Mouse (Mus musculus): ENCODE results near the gene Fcor.

Fcor gene

DNA sequence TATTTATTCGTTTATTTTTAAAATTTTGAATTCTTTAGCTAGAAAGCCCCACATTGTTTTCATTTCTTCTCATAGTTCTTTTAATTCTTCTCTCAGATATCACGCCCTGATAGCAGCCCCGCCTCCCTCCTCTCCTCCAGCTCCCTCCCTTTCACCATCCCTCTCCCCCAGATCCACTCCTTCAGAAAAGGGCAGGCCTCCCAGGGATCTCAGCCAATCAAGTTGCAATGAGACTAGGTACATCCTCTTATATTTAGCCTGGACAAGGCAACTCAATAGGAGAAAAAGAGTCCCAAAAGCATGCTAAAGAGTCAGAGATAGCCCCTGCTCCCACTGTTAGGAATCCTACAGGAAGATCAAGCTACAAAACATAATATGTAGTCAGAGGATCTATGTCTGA, 2.5 kb upstream of the Fcor start:
- peak; percentile 55 for DNase-seq

DNA sequence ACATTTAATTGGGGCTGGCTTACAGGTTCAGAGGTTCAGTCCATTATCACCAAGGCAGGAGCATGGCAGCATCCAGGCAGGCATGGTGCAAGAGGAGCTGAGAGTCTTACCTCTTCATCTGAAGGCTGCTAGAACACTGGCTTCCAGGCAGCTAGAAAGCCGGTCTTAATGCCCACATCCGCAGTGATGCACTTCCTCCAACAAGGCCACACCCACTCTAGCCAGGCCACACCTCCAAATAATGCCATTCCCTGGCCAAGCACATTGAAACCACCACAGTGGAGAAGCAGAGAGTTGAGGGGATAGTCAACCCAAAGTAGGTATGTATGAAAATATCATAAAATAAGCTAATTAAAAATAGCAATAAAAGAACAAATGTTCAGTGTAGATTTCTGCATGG, 1.8 kb downstream of the Fcor start:
- no peak for DNase-seq

DNA sequence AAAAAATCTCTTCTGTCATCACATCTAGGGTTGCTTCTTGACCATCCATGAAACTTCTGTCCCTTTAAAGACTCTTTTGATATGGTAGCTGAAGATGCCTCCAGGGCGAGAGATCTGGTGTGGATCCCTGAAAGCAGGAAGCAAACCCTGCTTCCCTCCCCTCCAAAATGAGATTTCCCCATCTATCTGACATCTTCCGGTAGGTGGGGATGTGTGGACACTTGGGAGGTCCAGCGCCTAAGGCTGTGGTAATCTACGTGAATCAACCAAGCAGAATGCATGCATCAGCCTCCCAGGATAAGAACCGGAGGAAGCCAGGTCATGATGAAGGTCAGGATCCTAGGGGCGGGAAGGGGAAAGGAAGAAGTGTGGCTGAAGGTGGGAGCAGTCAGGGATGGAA, 6.7 kb downstream of the Fcor start, which contains the start of gene Mcemp1:
Mcemp1 (plus strand) TSS at position 248 of the 400 bp plus-strand sequence.
- no peak for DNase-seq

DNA sequence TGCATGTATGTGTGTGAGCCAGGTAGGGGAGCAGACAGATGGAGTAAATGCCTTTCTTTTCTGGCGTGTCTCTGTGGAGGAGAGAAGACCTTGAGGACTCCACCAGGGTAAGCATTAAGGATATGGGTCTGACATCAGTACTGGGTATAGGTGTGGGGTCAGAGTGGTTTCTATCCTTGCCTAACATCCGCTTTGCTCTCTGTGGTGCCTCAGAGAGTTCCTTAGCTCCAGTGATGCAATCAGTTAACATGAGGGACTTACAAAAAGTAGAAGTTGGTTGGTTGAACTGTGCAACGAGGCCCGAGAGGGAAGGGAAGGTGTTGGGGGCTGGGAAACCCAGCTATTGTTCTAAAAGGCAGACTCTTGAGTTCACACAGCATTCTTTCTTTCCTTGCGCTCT, 7.8 kb downstream of the Fcor start:
- DNase-seq: no peak

DNA sequence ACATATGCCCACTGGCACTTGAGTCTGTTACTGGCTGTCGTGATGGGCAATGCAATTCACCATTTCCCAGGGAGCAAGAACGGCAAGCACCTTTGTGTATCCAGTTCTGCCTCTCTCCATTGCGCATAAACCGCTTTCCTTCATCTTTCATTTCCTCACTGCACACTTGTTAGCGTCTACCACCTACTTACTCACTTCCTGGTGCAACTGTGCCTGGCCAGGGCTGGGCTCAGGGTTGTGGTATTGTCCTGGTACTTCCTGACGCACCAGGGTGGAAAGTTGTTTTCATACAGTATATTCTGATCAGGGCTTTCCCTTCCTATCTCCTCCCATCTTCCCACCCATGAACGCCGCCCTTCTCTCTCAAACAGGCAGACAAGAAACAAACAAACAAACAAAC, 11.3 kb downstream of the Fcor start:
- DNase-seq: no peak

DNA sequence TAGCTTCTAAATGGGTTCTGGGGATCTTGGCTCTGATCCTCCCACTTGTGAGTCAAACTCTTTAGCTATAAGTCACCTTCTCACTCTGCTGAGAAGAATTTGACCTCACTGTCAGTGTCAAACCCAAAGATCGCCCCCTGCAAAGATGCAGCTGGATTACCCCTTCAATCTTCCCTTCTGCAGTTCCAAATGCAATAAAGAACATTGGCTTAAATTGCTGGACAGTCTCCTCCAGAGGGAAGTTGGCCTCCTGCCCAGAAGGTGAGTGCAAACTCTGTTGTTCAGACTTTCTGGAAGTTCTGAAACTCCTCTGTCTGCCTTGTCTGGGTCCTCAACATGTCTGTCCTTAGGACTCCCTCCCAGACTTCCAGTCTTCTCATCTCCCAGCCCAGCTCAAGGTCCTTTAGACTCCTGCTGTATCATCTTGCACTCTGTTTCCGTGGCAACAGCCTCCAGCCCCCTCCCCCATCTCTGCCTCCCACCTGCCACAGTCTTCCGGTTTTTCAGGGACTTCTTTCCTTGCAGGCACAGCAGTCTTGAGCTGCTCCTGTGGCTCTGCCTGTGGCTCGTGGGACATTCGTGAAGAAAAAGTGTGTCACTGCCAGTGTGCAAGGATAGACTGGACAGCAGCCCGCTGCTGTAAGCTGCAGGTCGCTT, 15.3 kb downstream of the Fcor start:
- no peak for DNase-seq

DNA sequence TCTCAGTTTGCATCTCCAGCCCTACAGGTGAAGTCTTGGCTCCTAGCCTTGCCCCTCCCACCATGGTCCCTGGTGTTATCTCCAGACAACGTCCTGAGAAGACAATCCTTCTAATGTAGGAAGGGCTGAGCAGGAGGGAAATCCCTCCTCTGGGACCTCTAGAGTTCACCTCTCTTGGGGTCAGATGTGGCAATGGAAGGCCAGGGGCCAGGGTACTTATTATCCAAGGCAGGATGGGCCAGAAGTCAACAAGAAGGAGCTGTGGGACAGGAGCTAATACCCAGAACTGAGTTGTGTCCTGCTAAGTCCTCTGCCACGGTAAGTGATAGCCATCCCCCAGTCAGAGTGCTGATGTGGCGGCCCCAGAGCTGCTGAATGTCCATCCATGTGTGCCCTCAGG, 16.6 kb downstream of the Fcor start, which contains the start of gene Retn:
Retn (plus strand) TSS at position 245 of the 400 bp plus-strand sequence.
- DNase-seq: no peak

DNA sequence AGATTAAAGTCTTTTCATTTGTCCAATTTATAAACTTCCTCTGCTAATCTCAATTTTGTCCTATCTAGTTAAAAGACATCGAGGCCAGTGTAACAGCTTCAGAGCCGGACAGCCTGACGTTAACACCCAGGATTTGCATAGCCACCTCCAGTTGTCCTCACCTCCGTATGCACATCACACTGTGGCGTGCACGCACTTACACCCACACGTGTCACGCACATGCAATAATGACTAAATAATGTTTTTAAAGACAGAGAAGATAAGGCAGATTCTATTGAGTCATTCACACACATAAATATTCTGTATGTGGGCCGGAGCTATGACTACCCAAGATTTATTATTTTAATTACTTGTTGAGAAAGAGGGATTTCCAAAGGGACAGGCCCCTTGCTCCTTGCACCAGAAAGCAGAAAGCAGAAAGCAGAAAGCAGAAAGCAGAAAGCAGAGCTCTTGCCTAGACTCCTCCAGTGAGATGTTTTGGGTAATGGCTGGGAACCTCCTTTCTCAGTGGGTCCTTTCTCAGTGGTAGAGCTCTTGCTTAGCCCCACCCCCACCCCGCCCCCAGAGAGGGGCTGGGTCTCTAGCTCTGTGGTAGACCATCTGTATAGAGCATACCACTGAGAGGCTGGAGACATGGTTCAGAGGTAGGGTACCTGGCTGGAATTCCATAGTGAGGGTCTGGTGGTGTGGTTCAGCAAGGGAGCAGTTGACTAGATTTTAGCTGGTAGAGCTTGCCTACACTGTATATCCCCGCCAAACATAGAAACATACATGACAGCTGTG, 17.2 kb downstream of the Fcor start:
- DNase-seq: no peak

DNA sequence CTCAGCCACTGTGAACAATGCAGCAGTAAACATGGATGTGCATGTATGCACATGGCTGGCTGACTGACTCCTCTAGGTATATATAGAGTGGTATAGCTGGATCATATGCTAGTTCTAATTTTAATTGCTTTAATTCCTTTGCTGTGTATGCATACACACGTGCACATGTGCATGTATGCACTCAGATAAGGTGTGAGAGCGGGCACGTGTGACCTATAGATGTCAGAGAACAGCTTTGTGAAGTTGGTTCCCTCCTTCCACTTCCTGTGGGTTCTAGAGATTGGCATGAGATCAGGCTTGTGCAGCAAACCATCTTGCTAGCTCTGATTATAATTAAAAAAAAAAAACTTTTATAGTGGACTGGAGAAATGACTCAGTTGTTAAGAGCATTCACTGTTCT, 19.3 kb downstream of the Fcor start:
- DNase-seq: no peak

DNA sequence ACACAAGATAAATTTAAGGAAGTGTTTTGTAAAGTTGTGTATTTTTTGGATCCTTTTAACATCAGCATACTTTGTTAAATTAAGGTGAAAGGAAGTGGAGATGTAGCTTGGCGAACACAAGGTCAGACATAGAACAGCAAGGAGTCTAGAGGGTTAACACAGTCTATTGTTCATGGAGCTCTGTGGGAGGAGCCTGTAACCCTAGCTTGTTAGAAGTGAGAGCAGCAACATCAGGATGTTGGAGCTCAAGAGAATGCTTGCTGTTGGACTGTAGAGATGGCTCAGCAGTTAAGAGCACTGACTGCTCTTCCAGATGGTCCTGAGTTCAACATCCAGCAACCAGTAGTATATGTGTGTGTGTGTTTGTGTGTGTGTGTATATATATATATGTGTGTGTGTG, 23.2 kb downstream of the Fcor start:
- no peak for DNase-seq

DNA sequence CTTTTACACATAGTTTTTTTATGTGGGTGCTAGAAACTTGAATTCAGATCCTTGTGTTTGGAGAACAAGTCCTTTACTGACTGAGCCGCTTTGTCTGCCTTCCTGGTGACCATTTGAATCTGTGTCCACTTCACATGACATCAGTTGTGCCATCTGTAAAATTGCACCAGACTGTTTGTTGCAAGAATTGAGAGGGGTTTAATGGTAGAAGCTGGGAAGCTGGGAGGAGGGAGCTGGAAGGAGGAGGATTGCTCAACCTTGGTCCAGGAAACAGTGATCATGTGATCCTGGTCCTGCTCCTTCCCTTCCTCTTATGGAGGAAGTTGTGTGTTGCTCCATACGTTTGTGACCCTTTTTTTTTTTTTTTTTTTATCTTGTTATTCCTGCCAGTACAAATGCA, 23.9 kb downstream of the Fcor start:
- DNase-seq: no peak

DNA sequence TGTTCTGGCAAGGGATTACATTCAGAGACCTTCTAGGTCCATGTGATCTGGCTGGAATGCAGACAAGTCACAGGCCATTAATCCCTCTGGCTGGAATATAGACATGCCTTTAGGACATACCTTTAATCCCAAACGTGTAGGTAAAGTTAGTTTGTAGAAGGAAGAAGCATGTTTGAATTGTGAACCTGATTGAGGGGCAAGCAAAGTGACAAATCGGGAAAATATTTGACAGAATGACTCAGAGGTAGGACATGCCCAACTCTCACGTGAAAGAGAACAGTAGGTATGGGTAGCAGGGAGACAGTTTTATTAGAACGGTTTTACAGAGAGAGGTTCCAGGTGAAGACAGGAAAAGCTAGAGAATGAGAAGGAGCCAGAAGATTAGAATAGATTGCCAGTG, 24.6 kb downstream of the Fcor start:
- no peak for DNase-seq

DNA sequence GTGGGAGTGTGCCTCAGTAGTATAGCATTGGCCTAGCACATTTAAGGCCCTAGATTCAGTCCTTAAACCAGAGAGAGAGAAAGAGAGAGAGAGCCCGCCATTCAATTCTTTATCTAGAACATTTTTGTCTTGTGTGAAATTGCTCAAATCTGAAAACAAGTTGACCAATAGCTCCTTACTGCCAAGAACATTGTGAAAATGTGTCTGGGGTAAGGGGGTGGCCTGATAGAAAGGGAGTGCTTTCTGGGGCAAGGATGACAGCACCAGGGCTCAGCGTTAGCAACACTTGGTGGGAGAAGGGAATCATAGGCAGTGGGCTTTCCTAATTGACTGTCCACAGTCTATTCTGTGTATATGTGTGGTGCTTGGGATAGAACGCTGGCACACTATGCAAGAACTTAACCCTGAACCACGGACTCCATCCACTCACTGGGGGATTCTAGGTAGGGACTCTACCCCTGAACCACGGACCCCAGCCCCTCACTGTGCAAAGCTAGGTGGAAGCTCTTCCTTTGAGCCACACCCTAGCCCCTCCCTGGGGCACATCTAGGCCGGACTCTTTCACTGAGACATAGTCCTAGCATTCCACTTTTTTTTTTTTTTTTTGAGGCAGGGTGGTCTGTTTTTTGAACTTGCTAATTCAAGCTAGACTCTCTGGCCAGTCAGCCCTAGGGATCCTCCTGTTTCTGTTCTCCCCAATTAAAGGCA, 25.2 kb downstream of the Fcor start:
- no peak for DNase-seq

DNA sequence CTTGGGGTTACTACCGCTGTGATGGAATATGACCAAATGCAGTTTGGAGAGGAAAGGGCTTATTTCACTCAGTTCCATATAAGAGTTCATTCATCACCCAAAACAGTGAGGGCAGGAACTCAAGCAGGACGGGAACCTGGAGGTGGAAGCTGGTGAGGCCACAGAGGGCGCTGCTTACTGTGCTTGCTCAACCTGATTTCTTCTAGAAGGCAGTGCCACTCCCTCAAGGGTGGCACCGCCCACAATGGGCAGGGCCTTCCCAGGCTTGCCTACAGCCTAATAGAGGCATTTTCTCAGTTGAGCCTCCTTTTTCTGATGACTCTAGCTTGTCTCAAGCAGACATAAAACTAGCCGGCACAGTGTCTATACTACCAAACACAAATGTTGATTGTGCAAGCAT, 26.4 kb downstream of the Fcor start:
- peak; percentile 92 for DNase-seq

DNA sequence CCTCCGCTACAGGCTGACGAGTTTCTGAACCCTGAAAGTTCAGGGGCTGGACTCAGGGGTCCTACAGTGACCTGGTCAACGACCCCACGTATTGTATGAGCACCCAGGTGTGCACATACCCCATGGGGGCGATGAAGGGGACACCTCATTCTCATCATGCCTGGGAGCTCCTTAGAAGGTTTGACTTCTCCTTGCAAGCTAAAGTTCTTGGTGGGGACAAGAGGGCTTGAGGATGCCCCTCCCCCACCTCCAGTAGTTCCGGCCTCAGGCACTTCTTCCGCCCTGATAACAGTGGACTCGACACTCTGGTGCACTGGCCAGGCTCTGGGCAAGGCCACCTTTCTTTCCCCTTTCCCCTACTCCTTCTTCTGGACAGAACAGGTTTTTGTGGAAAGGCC, 40.7 kb downstream of the Fcor start:
- peak; percentile 88 for DNase-seq

DNA sequence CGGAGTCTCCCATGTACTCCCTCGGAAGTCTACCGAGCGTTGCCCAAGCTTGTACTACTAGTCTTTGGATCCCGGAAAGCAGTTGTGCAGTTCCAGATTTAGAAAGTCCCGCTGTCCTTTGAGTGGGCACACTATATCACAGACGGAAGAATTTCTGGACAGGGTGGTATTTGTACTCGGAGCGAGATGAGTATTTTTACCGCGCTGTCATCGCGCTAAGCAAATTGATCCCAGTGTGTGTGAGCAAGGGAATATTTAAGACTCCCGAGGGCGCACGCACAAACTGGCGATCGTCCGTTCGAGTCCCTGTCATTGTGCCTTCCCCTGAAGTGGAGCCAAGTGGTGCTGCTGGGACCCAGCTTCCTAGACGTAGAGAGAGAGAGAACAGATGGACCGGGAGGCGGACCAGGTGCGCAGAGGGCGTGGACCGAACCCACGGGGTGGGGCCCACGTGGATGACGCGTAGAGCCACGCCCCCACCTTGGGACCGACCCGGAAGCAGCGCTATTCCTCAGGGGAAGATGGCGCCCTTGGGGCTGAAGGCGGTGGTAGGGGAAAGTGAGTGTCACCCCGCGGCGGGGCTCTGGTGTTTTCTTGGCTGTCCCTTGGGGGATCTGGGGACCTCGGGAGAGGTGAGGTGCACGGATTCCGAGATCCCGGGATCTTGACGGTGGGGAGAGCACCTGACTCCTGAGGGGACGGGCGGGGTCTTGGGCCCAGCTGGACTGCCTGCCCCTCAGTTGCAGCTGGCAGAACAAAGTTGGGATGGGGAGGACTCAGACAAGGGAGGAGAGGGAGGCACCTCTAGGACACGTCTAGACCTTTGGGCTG, 41.3 kb downstream of the Fcor start, which contains the start of gene Stxbp2:
Stxbp2 (plus strand) TSS at position 309 of the 831 bp plus-strand sequence.
- DNase-seq: peak; percentile 94

DNA sequence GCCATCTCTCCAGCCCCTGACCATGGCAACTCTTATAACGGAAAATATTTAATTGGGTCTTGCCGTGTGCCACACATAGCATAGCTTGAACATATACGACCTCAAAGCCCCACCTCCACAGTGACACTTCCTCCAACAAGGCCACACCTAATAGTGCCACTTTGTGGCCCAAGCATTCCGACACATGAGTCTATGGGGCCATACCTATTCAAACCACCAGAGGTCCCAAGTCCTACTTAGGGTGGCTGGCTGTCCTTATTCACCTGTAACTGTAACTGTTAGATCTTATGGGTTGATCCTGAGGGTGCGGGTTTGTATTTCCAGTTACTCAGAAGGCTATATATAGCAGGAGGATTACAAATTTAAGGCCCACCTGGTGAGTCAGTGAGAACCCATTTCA, 44.1 kb downstream of the Fcor start:
- DNase-seq: no peak

DNA sequence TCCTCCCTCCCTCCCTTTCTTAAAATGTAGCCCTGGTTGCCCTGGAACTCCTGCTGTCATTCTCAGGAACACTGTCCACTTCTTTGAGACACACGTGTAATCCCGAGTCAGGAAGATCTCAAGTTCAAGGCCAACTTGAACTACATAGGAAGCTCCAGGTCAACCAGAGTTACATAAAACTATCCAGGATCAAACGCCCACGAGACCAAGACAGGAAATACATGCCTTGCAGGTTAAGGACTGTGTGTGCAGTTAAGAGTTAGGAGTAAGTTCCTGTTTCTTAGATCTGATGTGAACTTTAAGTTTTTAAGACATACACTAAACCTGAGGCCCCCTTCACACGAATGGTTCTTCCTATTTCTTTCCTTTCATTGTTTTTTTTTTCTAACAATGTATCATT, 45.2 kb downstream of the Fcor start:
- DNase-seq: no peak

DNA sequence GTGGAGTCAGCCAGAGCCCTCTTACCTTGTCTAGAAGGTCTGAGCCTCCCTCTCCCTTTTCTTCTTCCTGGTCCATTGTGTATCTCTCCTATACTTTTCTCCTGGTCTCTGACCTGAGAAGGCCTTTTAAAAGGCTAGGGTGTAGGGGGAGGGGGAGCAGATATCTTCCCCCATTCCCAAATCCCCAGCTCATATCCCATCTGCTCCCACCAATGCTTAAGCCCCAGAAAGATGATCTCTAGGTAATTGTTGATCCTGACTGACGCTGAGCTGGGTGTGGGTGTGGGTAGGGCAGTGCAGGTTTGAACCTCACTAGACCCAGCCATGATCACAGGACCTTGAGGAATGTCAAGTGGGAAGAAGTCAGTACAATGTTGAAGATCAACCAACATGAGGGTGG, 46.7 kb downstream of the Fcor start, which contains the start of gene Pcp2:
Pcp2 (minus strand) TSS at position 101 of the 400 bp plus-strand sequence.
- DNase-seq: no peak

DNA sequence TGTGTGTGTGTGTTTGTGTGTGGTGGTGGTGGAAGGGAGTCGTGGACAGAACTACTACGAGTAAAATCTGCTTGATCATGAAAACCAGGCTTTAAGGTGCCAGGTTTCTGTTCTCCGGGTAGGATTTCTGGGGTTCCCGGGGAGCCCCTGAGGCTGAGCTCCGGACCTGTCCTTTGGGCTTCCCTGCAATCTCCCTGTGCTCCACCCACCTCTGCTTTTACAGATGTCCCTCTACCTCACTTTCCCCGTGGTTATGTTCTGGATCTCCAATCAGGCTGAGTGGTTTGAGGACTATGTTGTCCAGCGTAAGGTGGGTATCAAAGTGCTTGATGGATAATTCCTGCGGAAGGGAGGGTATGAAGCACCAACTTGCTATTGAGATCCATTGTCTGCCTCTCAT, 50.0 kb downstream of the Fcor start:
- no peak for DNase-seq

DNA sequence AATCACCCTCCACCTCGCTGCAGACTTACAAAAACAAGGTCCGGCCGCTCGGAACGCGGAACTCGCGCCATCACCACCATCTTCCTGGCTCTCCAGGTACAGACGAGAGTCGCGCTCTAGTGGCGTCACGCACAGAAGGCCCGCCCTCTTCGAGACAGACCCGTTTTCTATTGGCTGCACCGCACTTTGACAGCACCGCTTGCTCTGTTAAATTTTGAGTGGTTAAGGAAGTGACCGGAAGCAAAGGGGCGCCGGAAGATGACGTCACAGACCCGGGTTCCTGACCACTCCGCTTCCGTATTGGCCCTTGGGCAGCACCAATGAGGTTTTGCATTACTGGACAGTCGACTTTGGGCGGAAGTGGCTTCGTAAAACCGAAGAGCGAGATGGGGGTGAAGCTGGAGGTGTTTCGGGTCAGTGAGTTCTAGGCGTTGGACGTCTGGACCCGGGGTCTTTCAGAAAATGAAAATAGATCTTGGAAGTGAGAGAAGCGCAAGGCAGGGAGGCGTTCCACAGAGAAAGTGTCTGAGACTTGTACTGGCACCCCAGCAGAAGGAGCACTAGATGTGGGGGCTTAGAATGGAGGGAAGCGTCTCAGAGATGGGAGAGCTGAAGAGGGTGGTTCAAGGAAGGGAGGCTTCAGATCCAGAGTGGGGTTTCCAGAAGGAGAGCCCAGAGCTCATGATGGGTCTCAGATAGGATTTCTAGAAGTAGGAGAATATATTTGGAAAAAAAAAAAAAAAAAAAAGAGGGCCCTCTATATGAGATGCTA, 50.8 kb downstream of the Fcor start, which contains the start of the genes Xab2 and Pet100:
Xab2 (minus strand) TSS at position 118 of the 772 bp plus-strand sequence.
Pet100 (plus strand) TSS at position 350 of the 772 bp plus-strand sequence.
- DNase-seq: peak; percentile 100
